Mouse (Mus musculus) lung, postnatal 10 days (tissue): ENCODE results near the gene Shisa9.

ENCODE experiments used
- DNase-seq: peaks from one replicate; pipeline ENCODE4 v3.0.0; 2021

Shisa9 gene

DNA sequence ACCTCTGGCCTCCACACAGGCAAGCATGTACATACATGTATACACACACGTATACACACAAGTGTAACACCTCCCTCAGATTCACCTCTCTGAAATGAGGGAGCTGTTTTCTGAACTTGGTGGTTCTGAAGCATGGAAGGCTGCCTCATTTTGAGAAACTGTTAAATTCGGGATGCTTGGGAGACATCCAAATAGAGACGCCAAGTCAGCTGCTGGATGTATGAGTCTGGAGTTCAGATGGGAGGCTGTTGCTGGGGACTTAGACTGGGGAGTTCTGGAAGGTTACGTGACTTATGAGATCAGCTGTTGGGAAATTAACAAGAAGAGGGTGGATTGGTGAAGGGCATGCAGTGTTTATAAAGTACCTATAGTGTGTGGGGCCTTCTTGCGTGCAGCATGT, 88.7 kb downstream of the Shisa9 start:
- no peak for DNase-seq

- DNase-seq, result peak; percentile 32
Measured at GRCm38 (mm10) chr16:12076270-12076669, 92.4 kb downstream of the Shisa9 start.

DNA sequence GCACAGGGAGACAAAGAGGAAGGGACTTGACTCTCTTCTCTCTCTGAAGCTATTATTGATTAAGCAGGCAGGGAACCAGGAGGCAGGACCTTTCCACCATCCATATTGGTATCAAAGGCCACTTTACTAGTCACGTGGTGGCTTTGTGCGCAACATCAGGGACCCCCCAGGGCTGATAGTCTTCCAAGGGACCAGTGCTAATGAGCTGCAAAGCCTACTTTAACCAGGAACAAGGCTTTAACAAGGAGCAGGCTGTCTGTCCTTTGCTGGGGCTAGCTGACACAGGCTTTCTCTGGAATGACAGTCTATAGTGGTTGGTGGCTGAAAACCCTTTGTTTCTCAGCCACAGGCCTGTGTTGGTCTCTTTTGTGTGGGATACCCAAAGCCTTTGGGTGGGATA, 92.8 kb downstream of the Shisa9 start:
- no peak for DNase-seq

DNA sequence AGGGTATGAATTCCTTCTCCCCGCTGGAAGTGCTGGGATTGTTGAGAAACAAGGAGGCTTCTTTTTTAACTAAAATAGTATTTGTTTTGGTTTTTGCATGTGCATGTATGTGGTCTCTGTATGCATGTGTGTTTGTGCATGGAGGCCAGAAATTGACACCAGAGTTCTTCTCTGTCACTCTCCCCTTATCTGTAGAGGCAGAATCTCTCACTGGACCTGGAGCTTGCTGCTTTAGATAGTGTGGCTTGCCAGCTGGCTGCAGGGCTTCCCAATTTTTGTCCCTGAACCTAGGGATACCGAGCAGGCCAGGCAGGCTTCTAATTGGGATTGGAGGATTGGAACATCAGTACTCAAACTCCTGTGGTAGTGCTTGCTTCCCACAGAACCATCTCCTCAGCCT, 99.2 kb downstream of the Shisa9 start:
- no peak for DNase-seq

- no peak for DNase-seq
Measured at GRCm38 (mm10) chr16:12090604-12091235, 106.8 kb downstream of the Shisa9 start.

DNA sequence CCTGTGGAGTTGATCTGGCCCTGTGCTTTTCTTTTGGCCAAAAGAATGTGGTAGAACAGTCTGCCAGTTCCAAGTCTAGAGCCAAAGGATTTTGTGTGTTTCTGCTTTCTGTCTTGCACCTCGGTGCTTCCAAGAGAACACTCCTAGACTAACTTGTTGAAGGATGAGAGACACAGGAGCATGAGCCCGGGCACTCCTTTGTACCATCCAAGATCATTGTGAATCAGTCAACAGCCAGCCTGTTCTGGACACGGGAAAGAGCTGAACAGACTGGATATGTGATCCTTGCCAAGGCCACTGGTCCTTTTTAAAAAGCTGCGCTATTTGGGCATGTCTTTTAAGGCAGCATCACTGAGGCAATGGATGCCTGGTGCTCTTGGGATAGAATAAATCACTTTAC, 109.3 kb downstream of the Shisa9 start:
- no peak for DNase-seq

GRCm38 (mm10) chr16:12094784-12095315, 110.9 kb downstream of the Shisa9 start:
- DNase-seq, result peak; percentile 7

DNA sequence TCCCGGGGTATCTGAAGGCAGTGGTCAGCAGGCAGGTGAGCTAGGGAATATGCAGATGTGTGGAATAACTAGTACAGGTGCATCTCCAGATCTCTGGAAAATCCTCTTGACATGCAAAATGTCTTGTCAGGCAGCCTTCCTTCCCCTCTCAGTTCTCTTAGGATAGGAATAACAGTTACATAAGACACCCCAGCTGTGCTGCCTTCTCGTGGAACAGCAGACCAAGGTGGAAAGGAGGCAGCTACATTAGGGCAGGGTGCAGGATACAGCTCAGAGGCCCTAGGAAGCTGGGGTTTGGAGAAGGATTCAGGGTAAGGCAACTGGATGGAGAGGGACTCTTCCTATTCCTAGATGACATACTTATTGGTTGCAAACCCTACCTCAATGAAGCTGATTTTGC, 111.5 kb downstream of the Shisa9 start:
- no peak for DNase-seq

DNA sequence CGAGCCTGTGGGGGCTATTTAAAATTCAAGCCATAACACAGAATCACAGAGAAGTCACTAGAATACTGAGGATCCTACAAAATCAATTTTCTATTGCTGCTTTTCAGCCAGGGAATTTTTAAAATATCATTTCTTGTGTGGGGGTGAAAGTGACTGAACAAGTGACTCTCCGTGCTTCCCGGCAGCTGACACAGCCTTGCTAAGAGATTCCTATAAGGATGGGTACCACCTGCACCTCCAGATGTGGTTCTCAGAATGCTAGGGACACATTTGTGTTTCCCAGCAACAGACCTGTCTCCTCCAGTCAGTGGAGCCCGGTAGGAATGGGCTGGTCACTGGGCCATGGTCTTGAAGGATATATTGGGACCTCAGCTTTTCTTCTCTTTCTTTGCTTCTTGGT, 124.5 kb downstream of the Shisa9 start:
- DNase-seq, result no peak

DNA sequence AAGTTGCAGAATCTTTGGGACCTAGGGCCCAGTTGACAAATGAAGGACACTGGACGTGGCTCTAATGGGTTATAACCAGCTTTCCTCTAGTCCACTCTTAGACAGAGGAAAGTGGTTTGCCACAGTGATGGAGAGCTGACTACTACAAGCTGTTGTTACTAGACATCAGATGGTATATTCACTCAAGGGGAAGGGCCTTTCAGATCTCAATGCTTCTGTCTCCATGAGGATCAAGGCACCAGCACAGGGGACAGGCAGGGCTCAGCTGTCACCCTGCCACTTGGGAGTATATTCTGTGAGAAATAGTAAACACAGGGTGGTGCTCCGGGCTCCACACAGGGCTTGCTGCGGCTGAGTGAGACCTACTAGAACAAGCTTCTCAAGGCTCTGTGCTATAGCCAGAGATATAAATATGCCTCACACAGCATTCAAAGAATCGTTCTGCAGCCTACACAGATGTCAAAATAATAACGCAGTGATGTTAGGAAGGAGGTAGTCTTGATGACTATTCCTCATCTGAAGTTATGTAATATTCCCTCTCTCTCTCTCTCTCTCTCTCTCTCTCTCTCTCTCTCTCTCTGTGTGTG, 127.0 kb downstream of the Shisa9 start:
- no peak for DNase-seq

DNA sequence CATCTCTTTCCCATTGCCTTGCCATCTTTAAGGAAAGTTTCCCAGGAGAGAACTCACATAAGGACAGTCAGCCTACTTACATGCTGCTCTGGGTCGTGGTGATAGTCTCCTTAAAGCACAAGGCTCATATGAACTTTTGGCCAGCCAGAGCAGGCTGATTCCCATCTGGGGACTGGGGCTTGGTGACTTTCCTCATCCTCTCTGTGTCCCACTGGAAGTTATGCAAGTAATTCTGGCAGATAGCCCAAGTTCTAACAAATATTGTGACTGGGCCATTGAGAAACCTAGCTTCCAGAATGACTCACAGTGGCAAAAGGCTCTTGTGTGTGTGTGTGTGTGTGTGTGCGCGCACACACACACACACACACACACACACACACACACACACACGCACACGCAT, 130.5 kb downstream of the Shisa9 start:
- peak; percentile 61 for DNase-seq

- DNase-seq, result no peak
Measured at GRCm38 (mm10) chr16:12115040-12115856, 131.3 kb downstream of the Shisa9 start.

DNA sequence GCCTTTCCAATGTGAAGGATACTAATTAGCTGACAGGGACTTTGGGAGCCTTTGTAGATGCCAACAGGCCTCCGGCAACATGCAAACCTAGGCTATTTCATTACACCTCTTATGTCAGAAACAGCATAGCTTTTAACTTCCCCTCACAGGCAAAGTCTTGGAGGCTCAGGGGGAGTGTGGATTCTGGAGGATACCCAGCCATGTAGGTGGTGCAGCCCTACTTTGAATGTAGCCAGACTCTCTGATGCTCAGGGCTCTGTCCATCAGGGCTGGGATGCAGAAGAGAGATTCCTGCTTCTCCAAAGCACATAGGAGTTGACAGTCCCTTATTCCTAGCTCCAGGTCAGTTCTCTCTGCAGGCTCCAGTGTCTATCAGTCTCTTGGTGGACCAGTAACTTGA, 133.0 kb downstream of the Shisa9 start:
- no peak for DNase-seq

DNA sequence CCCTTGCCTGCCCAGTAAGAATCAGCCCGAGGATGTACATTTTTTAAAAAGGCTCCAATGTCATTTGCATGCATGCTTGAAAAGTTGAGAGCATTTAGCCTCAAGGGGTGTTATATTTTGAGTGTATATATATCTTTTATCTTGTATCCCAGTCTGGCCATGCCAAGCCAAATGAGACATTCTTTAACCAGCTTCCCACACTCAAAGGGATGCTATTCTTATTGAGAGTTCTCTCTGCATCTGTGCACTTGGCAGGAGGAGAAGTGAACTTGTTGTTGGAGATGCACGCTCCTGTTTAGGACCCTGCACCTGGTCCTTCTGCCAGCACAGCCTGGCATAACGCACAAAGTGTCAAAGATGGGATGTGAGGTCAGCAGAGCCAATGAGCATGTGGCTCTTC, 135.6 kb downstream of the Shisa9 start:
- no peak for DNase-seq

- no peak for DNase-seq
Measured at GRCm38 (mm10) chr16:12129782-12130181, 145.9 kb downstream of the Shisa9 start.

- DNase-seq, result peak; percentile 37
Measured at GRCm38 (mm10) chr16:12146666-12147065, 162.8 kb downstream of the Shisa9 start.

DNA sequence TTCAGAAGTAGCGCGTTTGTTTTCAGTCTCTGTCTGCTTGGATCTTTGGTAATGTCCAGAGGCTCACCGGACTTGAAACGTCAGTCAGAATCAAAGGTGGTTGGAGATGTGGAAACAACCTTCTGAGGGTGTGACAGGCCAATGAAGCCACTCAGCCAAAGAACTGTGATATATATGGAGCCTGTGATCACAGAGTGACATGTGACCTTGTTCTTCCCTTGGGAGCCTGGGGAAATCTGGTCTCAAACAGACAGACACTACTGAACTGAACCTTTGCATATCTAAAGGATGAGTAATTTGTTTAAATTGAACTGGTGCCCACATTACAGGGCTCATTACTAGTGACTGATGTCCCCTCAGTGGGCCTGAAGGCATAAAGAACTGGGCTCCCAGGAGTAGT, 168.1 kb downstream of the Shisa9 start:
- no peak for DNase-seq

- DNase-seq, result peak; percentile 16
Measured at GRCm38 (mm10) chr16:12154476-12154875, 170.6 kb downstream of the Shisa9 start.

DNA sequence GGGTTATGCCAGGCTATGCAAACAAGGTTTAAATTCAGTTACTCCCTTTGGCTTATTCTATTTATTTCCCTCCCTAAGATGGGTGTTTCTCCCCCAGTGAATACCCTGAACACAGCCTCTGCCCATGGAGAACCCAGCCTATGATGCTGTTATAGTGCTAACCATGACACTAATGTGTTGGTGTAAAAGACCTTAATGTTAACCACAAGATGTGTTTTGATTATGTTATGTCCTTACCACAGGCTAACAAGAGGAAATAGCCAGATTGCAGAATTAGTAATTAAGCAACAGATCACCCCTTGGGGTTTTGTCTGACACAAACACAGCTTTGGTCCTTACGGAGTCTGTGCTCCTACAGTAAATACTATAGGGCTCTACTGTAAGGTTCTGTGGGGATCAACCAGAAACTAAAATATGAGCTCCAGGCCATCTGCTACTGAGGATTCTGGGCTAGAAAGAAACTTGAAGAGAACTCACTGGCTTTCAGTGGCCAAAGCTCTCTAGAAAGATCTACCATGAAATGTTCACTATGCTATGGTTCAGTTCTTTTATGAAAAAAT, 189.6 kb downstream of the Shisa9 start:
- no peak for DNase-seq

GRCm38 (mm10) chr16:12178031-12178430, 194.1 kb downstream of the Shisa9 start:
- no peak for DNase-seq

DNA sequence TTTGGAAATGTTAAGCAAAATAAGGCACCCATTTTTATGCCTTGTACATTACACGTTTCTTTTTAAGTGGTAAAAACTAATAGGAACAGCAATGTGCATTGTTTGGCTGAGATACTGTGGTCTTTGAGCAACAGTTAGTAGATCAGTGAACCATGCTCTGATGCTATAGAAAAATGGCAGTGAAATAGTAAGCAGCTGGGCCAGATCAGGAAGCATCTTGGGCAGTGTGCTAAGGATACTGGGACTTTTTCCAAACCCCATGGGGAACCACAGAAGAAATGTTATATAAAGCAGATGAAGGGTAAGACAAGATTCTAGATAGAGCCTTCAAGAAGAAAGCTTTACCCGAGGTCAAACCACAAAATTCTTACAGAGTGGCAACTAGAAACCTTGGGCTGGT, 205.8 kb downstream of the Shisa9 start:
- DNase-seq, result no peak

DNA sequence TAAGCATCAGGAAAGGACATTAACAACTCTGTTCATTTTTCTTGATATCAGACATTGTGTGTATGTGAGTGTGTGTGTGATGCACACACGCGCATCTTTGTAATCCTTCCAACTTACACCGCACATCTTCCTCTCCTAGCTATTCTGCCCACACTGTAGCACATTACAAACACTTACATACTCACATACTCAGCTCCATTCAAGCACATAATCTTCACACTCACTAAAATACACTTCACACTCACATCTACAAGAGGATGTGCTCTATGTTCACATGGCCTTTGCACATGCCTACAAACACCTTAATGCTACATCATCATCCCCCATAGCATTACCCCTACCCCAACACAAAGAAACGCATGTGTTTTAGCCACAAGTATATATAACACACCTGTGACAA, 212.9 kb downstream of the Shisa9 start:
- DNase-seq, result no peak

- DNase-seq, result peak; percentile 4
Measured at GRCm38 (mm10) chr16:12197611-12198010, 213.7 kb downstream of the Shisa9 start.

DNA sequence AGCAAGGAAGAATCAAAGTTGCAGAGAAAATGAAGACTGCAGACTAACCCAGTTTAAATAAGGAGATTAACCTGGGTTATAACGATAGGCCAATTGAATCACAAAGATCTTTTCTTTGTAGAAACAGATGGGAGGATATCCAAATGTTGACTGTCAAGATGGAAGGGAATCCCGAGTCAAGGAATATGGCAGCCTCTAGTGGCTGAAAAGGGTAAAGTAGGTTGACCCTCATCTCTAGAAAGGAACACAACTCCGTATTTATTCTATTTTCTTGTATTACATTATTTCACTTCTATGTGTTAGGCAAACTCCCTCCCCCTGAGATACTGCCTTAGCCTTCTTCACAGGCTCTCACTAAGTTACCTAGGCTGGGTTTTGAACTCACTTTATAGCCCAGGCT, 217.3 kb downstream of the Shisa9 start:
- peak; percentile 51 for DNase-seq
